Mouse (Mus musculus) liver, postnatal 0 days (tissue): Measurements from ENCODE around the gene Robo4. TPM values are rescaled to one million over a fixed set of nuclear protein-coding genes. Genes with fewer than 3 reads are reported as not detected.

ENCODE experiments used
- ATAC-seq: fragments of 200-750 bp; cut with Nextera tagmentation; 2 replicates; pipeline ENCODE4 v1.8.0; 2017; ENCODE audit warnings: mild to moderate bottlenecking, moderate library complexity
- DNase-seq: peaks from one replicate; pipeline ENCODE4 v3.0.0-alpha.2; 2016
- H3K27ac ChIP-seq: fragments of 300-500 bp; sonication (generic); 2 replicates; pipeline ENCODE4 v1.5.1; 2014; ENCODE audit warnings: antibody characterized with exemption, moderate library complexity, mild to moderate bottlenecking, low read depth
- H3K27me3 ChIP-seq: fragments of 300-500 bp; sonication (generic); 2 replicates; pipeline ENCODE4 v1.6.1; 2014; ENCODE audit warnings: low read length, control low read depth, mixed read lengths; ENCODE audit not compliant: insufficient read depth
- H3K36me3 ChIP-seq: fragments of 300-500 bp; sonication (generic); replicated peaks from 2 replicates; pipeline ENCODE4 v1.6.1; 2014; ENCODE audit warnings: mild to moderate bottlenecking, control low read depth, low read length, moderate library complexity, mixed read lengths; ENCODE audit not compliant: insufficient read depth
- H3K4me1 ChIP-seq: fragments of 300-500 bp; sonication (generic); 2 replicates; pipeline ENCODE4 v1.6.1; 2014; ENCODE audit warnings: antibody characterized with exemption, mild to moderate bottlenecking, control low read depth; ENCODE audit not compliant: insufficient read depth
- H3K4me2 ChIP-seq: fragments of 300-500 bp; sonication (generic); 2 replicates; pipeline ENCODE4 v1.6.1; 2014; ENCODE audit warnings: low read depth, mild to moderate bottlenecking, low read length, moderate library complexity, mixed read lengths
- H3K4me3 ChIP-seq: fragments of 300-500 bp; sonication (generic); 2 replicates; pipeline ENCODE4 v1.5.1; 2014; ENCODE audit warnings: low read depth, low read length
- H3K9ac ChIP-seq: fragments of 300-500 bp; sonication (generic); replicated peaks from 2 replicates; pipeline ENCODE4 v1.6.1; 2014; ENCODE audit warnings: mild to moderate bottlenecking, moderate library complexity
- H3K9me3 ChIP-seq: fragments of 300-500 bp; sonication (generic); 2 replicates; pipeline ENCODE4 v1.6.1; 2016; ENCODE audit warnings: mild to moderate bottlenecking, control low read depth, low read length, mixed read lengths
- CTCF ChIP-seq: sonication (generic); IDR thresholded peaks from 2 replicates; pipeline ENCODE4 v1.5.1; 2016; ENCODE audit warnings: antibody characterized with exemption, low read depth
- EP300 ChIP-seq: IDR thresholded peaks from 2 replicates; pipeline ENCODE4 v1.6.1; 2016; ENCODE audit warnings: antibody characterized with exemption, low read depth, mild to moderate bottlenecking
- WGBS: fragments of 180-500 bp; shearing (Covaris S2); extraction: QIAGEN DNeasy Blood & Tissue Kit; methylation state at CpG from one replicate; pipeline ENCODE4 v1.1.7; 2014; ENCODE audit not compliant: insufficient replicate concordance; 5-methylcytosine and 5-hydroxymethylcytosine counted together
- polyA plus RNA-seq: library from polyadenylated mRNA; unstranded; fragments of >200 nt; fragmentation: Nextera tagmentation; extraction: Ambion mirVana; gene quantifications from 2 replicates; pipeline ENCODE4 v1.2.1, GENCODE M21; 2015

Gene Robo4
- polyA plus RNA-seq, 1 experiment from 2014 or later = 2.5 TPM

DNA sequence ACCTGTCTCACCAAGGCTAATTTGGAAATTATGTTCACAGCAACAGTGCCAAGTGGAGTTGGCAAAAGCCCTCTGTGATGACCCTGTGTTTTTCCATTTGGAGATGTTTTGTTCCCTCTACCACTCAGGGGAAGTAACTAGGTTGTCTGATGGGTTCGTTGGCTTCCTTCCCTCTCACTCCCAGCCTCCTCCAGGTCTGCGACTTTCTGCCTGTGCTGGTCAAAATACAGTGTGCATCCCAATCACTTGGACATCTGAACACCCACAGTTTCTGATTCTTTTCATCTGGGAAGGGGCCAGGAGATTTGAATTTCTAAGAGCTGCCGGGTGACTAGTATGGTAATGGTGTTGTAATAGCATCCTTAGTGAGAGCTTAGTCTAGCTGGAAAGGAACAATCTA is 59.9 kb downstream of the Robo4 start:
- TF ChIP-seq EP300 (no peak), CTCF (no peak)
- H3K4me2 ChIP-seq = no peak overlapping the region
- no peaks in the 10 kb centered on the region for H3K9me3 ChIP-seq
- H3K4me3 ChIP-seq = no peak overlapping the region
- WGBS = 16% methylated on average over 3 of the region's 3 CpGs
- peaks cover 61% of the 10 kb centered on the region for H3K27me3 ChIP-seq
- ATAC-seq (no peak), DNase-seq (no peak)
- H3K27ac ChIP-seq = no peak overlapping the region
- H3K9ac ChIP-seq = no peak overlapping the region
- H3K4me1 ChIP-seq = peaks cover 7% of the 10 kb centered on the region
- H3K36me3 ChIP-seq = no peaks in the 10 kb centered on the region

GRCm38 (mm10) chr9:37462764-37463163 is 61.1 kb downstream of the Robo4 start:
- no peaks in the 10 kb centered on the region for H3K9me3 ChIP-seq
- H3K4me2 ChIP-seq = no peak overlapping the region
- peaks cover 7% of the 10 kb centered on the region for H3K4me1 ChIP-seq
- peak; percentile 26 for DNase-seq
- no peak for ATAC-seq
- no peak overlapping the region for H3K27ac ChIP-seq
- H3K36me3 ChIP-seq = no peaks in the 10 kb centered on the region
- H3K4me3 ChIP-seq = no peak overlapping the region
- peaks cover 49% of the 10 kb centered on the region for H3K27me3 ChIP-seq
- 17% methylated on average over 7 of the region's 7 CpGs for WGBS
- TF ChIP-seq CTCF = peak; percentile 68
- no peak for TF ChIP-seq EP300
- no peak overlapping the region for H3K9ac ChIP-seq

Other genes starting within 250 kb of the Robo4 start
- gene Tmem218, start 193.7 kb upstream of the Robo4 start, polyA plus RNA-seq = 2.7 and 3.3 TPM in 2 replicates
- gene Slc37a2, start 146.2 kb upstream of the Robo4 start, polyA plus RNA-seq = 1.7 and 1.9 TPM in 2 replicates
- gene Ccdc15, start 53.5 kb upstream of the Robo4 start, polyA plus RNA-seq = 2.6 and 2.7 TPM in 2 replicates
- not detected in 2 replicates for gene Hepacam, start 34.5 kb upstream of the Robo4 start, polyA plus RNA-seq
- 0.05 and 0.06 TPM in 2 replicates for gene Robo3, start 31.3 kb downstream of the Robo4 start, polyA plus RNA-seq
- 3.0 and 3.3 TPM in 2 replicates for gene Msantd2, start 87.4 kb downstream of the Robo4 start, polyA plus RNA-seq
- gene Esam, start 126.2 kb downstream of the Robo4 start, polyA plus RNA-seq = 16.2 and 18.2 TPM in 2 replicates
- gene Vsig2, start 137.4 kb downstream of the Robo4 start, polyA plus RNA-seq = 0.88 and 1.3 TPM in 2 replicates
- gene Nrgn, start 151.0 kb downstream of the Robo4 start, polyA plus RNA-seq = 7.4 and 9.3 TPM in 2 replicates
- 5.1 and 5.2 TPM in 2 replicates for gene Siae, start 153.8 kb downstream of the Robo4 start, polyA plus RNA-seq
- gene Spa17, start 211.8 kb downstream of the Robo4 start, polyA plus RNA-seq = 2.2 and 2.5 TPM in 2 replicates